Mouse (Mus musculus): Measurements from ENCODE around the gene Gm3298.
"Not testable (repeated sequence)": the region's sequence is repeated elsewhere in the genome, so short reads cannot be mapped to it uniquely, and the experiment has no call there.

The Gm3298 gene

DNA sequence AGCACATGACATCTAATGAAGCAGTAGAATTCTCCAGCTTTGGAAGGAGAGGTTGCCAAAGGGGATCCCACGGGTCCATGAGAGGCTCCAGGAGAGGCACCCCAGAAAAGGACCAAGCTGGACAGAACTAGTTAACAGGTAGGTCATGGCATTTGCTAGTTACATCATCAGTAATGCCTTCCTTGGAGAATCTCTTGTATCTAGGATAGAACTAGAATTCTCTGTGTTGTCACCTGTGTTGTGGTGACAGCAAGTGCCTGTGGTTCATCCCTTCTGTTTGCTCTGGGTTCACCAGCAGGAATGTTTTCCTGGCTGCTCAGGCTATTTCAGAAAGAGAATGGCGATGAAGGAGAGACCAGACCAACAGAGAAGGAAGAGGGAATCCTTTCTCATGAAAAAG, at the start of gene Gm3298:
Gene Gm3298, plus strand, starts transcription at position 301 of the 400 bp plus-strand sequence.
- in situ Hi-C loops (cut with MboI, MseI) = loop anchor here (25.0 kb wide), 1 partner anchor 922 kb away; no protein-coding TSS in a partner anchor

DNA sequence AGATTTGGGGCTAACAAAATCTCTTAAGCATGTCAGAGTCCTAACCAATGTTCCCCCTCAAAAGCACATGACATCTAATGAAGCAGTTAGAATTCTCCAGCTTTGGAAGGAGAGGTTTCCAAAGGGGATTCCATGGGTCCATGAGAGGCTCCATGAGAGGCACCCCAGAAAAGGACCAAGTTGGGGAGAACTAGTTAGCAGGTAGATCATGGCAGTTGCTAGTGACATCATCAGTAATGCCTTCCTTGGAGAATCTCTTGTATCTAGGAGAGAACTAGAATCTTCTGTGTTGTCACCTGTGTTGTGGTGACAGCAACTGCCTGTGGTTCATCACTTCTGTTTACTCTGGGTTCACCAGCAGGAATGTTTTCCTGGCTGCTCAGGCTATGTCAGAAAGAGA, 32.1 kb upstream of the Gm3298 start, which contains the start of gene Gm8297:
Gene Gm8297, plus strand, starts transcription at position 301 of the 400 bp plus-strand sequence.
- in situ Hi-C loops (cut with MboI, MseI) = not testable (repeated sequence)

DNA sequence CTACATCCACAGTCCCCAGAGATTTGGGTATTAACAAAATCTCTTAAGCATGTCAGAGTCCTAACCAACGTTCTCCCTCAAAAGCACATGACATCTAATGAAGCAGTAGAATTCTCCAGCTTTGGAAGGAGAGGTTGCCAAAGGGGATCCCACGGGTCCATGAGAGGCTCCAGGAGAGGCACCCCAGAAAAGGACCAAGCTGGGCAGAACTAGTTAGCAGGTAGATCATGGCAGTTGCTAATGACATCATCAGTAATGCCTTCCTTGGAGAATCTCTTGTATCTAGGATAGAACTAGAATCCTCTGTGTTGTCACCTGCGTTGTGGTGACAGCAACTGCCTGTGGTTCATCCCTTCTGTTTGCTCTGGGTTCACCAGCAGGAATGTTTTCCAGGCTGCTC, 34.6 kb downstream of the Gm3298 start, which contains the start of gene 4930555G01Rik:
Gene 4930555G01Rik, plus strand, starts transcription at position 301 of the 400 bp plus-strand sequence.
- in situ Hi-C loops (cut with MboI, MseI) = not testable (repeated sequence)

Data from T-helper 2 cell (primary cell).